Mouse (Mus musculus) kidney, postnatal 0 days (tissue): ENCODE results near the gene 9530077C05Rik. TPM values are rescaled to one million over a fixed set of nuclear protein-coding genes. Genes with fewer than 3 reads are reported as not detected.
"Not testable (repeated sequence)": the region's sequence is repeated elsewhere in the genome, so short reads cannot be mapped to it uniquely, and the experiment has no call there.

Source experiments
- ATAC-seq: fragments of 200-750 bp; cut with Nextera tagmentation; replicated peaks from 2 replicates; pipeline ENCODE4 v1.8.0; 2017; ENCODE audit warnings: low read depth, moderate number of reproducible peaks, moderate TSS enrichment, moderate library complexity; ENCODE audit not compliant: low FRiP score
- DNase-seq: peaks from one replicate; pipeline ENCODE4 v3.0.0-alpha.2; 2016; ENCODE audit warnings: low spot score
- H3K27ac ChIP-seq: fragments of 300-500 bp; sonication (generic); 2 replicates; pipeline ENCODE4 v1.5.1; 2014; ENCODE audit warnings: mild to moderate bottlenecking
- H3K27me3 ChIP-seq: fragments of 300-500 bp; sonication (generic); 2 replicates; pipeline ENCODE4 v1.6.1; 2014; ENCODE audit warnings: low read length, mixed read lengths; ENCODE audit not compliant: insufficient read depth
- H3K36me3 ChIP-seq: fragments of 300-500 bp; sonication (generic); 2 replicates; pipeline ENCODE4 v1.6.1; 2014; ENCODE audit warnings: low read length, mixed read lengths; ENCODE audit not compliant: insufficient read depth
- H3K4me1 ChIP-seq: fragments of 300-500 bp; sonication (generic); replicated peaks from 2 replicates; pipeline ENCODE4 v1.6.1; 2014; ENCODE audit warnings: antibody characterized with exemption, low read length, mixed read lengths; ENCODE audit not compliant: insufficient read depth
- H3K4me2 ChIP-seq: fragments of 300-500 bp; sonication (generic); 2 replicates; pipeline ENCODE4 v1.6.1; 2014; ENCODE audit warnings: mild to moderate bottlenecking, low read length, moderate library complexity, mixed read lengths
- H3K4me3 ChIP-seq: fragments of 300-500 bp; sonication (generic); replicated peaks from 2 replicates; pipeline ENCODE4 v1.5.1; 2014; ENCODE audit warnings: low read depth, low read length
- H3K9ac ChIP-seq: fragments of 300-500 bp; sonication (generic); 2 replicates; pipeline ENCODE4 v1.6.1; 2014; ENCODE audit warnings: low read depth, low read length
- H3K9me3 ChIP-seq: fragments of 300-500 bp; sonication (generic); replicated peaks from 2 replicates; pipeline ENCODE4 v1.6.1; 2016; ENCODE audit warnings: low read length, inconsistent platforms, mixed read lengths
- CTCF ChIP-seq: IDR thresholded peaks from 2 replicates; pipeline ENCODE4 v1.5.1; 2016; ENCODE audit warnings: antibody characterized with exemption, low read depth, mild to moderate bottlenecking, moderate library complexity
- WGBS: fragments of 180-500 bp; shearing (Covaris S2); extraction: QIAGEN DNeasy Blood & Tissue Kit; methylation state at CpG from one replicate; pipeline ENCODE4 v1.1.7; 2014; 5-methylcytosine and 5-hydroxymethylcytosine counted together
- polyA plus RNA-seq: library from polyadenylated mRNA; unstranded; fragments of >200 nt; fragmentation: Nextera tagmentation; extraction: Ambion mirVana; gene quantifications from 2 replicates; pipeline ENCODE4 v1.2.1, GENCODE M21; 2015

9530077C05Rik gene
- polyA plus RNA-seq, 1 experiment from 2014 or later = 2.1 TPM

- H3K9ac ChIP-seq = no peak overlapping the region
- no peaks in the 10 kb centered on the region for H3K4me1 ChIP-seq
- H3K4me3 ChIP-seq = no peak overlapping the region
- 88% methylated on average over 13 of the region's 13 CpGs for WGBS
- no peak for DNase-seq
- H3K27me3 ChIP-seq = no peaks in the 10 kb centered on the region
- TF ChIP-seq CTCF = peak; percentile 27; the same call in 1 of the 2 replicates
- no peak for ATAC-seq
- H3K9me3 ChIP-seq = no peaks in the 10 kb centered on the region
- H3K27ac ChIP-seq = no peak overlapping the region
- H3K4me2 ChIP-seq = no peak overlapping the region
- peaks cover 54% of the 10 kb centered on the region for H3K36me3 ChIP-seq
These were observed 37.1 kb downstream of the 9530077C05Rik start for GRCm38 (mm10) chr9:22448420-22448819.

- no peak for TF ChIP-seq CTCF
- 93% methylated on average over 6 of the region's 6 CpGs for WGBS
- Histone ChIP-seq H3K9me3 (no peaks in the 10 kb centered on the region), H3K27ac (no peak overlapping the region), H3K4me3 (no peak overlapping the region), H3K27me3 (no peaks in the 10 kb centered on the region), H3K9ac (no peak overlapping the region), H3K4me2 (no peak overlapping the region), H3K4me1 (no peaks in the 10 kb centered on the region), H3K36me3 (peaks cover 60% of the 10 kb centered on the region)
- ATAC-seq (no peak), DNase-seq (no peak)
These were observed 37.9 kb downstream of the 9530077C05Rik start for GRCm38 (mm10) chr9:22449209-22449608.

DNA sequence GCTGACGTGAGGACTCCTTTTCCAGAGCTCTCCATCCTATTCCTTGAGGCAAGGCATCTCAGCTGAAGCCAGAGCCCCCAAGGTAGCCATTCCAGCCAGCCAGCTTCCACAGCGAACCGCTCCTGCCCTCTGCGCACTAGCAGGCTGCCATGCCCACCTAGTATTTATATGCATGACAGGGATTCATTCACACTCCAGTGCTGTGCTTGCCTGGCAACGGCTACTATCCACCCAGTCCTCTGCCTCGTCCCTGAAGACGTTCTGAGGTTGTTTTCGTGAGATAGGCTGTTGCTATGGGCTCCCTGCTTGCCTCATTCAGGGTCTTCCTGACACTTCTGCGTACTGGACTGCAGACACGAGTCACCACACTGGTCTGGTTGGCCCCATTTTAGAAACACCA lies 41.4 kb downstream of the 9530077C05Rik start:
- Histone ChIP-seq H3K27me3 (no peaks in the 10 kb centered on the region), H3K4me2 (no peak overlapping the region), H3K9me3 (no peaks in the 10 kb centered on the region), H3K4me1 (no peaks in the 10 kb centered on the region), H3K36me3 (peaks cover 80% of the 10 kb centered on the region), H3K4me3 (no peak overlapping the region), H3K27ac (no peak overlapping the region), H3K9ac (no peak overlapping the region)
- no peak for TF ChIP-seq CTCF
- no peak for DNase-seq
- WGBS = 80% methylated on average over 10 of the region's 10 CpGs
- ATAC-seq = no peak

- Histone ChIP-seq H3K27ac (no peak overlapping the region), H3K4me3 (no peak overlapping the region), H3K4me1 (no peaks in the 10 kb centered on the region), H3K36me3 (peaks cover 73% of the 10 kb centered on the region), H3K4me2 (no peak overlapping the region), H3K9ac (no peak overlapping the region), H3K27me3 (no peaks in the 10 kb centered on the region), H3K9me3 (no peaks in the 10 kb centered on the region)
- DNase-seq (no peak), ATAC-seq (no peak)
- TF ChIP-seq CTCF = no peak
- WGBS = 90% methylated on average over 10 of the region's 10 CpGs
These were observed 42.2 kb downstream of the 9530077C05Rik start for GRCm38 (mm10) chr9:22453501-22453924.

- not testable (repeated sequence) for H3K9ac ChIP-seq, H3K4me3 ChIP-seq, H3K27ac ChIP-seq, H3K4me1 ChIP-seq, H3K4me2 ChIP-seq, H3K27me3 ChIP-seq, ATAC-seq, H3K9me3 ChIP-seq, DNase-seq
- H3K36me3 ChIP-seq = peaks cover 68% of the 10 kb centered on the region
- WGBS = 94% methylated on average over 8 of the region's 8 CpGs
These were observed 42.7 kb downstream of the 9530077C05Rik start, which contains the start of gene Gm17545 for GRCm38 (mm10) chr9:22453990-22454389. TSS of gene Gm17545 (plus strand) at chr9:22454290.

DNA sequence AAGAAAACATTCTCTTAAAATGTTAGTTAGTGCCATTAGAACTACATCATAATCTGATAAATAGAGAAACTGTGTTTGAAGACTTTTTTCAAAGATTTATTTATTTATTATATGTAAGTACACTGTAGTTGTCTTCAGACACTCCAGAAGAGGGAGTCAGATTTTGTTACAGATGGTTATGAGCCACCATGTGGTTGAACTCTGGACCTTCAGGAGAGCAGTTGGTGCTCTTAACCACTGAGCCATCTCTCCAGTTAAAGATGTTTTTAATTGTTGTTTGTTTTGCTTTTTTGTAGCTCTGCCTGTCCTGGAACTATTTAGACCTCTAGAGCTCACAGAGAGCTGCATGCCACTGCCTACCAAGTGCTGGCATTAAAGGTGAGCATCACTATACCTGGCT lies 43.7 kb downstream of the 9530077C05Rik start:
- no peaks in the 10 kb centered on the region for H3K4me1 ChIP-seq
- H3K4me3 ChIP-seq = no peak overlapping the region
- H3K27me3 ChIP-seq = no peaks in the 10 kb centered on the region
- H3K27ac ChIP-seq = no peak overlapping the region
- H3K4me2 ChIP-seq = no peak overlapping the region
- TF ChIP-seq CTCF = peak; percentile 24; the same call in 1 of the 2 replicates
- DNase-seq (no peak), ATAC-seq (no peak)
- no peaks in the 10 kb centered on the region for H3K9me3 ChIP-seq
- no peak overlapping the region for H3K9ac ChIP-seq
- H3K36me3 ChIP-seq = peaks cover 63% of the 10 kb centered on the region
